In genomic region chr12:84589825-84590761, GRCm38 (mm10) we compare ENCODE assay signal across 1 mouse cellular context.
TF ChIP-seq lines count a peak whose summit lies in the region.

No protein-coding gene starts in this region.

TF ChIP-seq in CH12.LX, 34 proteins besides CTCF, POLR2A, EP300 and RAD21:
- TF ChIP-seq JUND (conservative IDR thresholded peaks at IDR 0.05; ENCODE audit: low read depth, low read length) (no peak), SMC3 (IDR thresholded peaks at IDR 0.05; ENCODE audit: low read depth, low read length) (peak; percentile 88), ZMIZ1 (IDR thresholded peaks at IDR 0.05; ENCODE audit: low read depth, low read length) (no peak), TCF12 (IDR thresholded peaks at IDR 0.05; ENCODE audit: low read depth, low read length) (peak; percentile 50; the same call in 1 of the 2 replicates), IRF4 (IDR thresholded peaks at IDR 0.05; ENCODE audit: low read depth, low read length) (0 out of 2 replicates have a peak, but pooled peaks have one; percentile 6), MAZ (IDR thresholded peaks at IDR 0.05; ENCODE audit: low read depth, low read length) (0 out of 2 replicates have a peak, but pooled peaks have one; percentile 9), NELFE (IDR thresholded peaks at IDR 0.05; ENCODE audit: low read depth, low read length) (peak; percentile 91; the same call in 1 of the 2 replicates), USF1 (IDR thresholded peaks at IDR 0.05; ENCODE audit: low read depth, low read length) (no peak)
TF ChIP-seq in CH12.LX: peak in this region for 5.
